Mouse (Mus musculus) layer of hippocampus, adult 8-10 months (tissue): ENCODE results near the gene Wbp1l. TPM values are rescaled to one million over a fixed set of nuclear protein-coding genes. Genes with fewer than 3 reads are reported as not detected.

Experiments used
- DNase-seq, 2 experiments: peaks; one replicate each; pipeline ENCODE4 v3.0.0; 2022; ENCODE audit warnings: low spot score in 2 of 2
- total RNA-seq, 4 experiments: library from RNA; stranded (reverse); gene quantifications; 2 replicates each; pipeline ENCODE4 v1.2.4; 2022

Gene Wbp1l
- total RNA-seq, 4 experiments from 2014 or later, result 40.2 to 43.3 (median 41.6) TPM

DNA sequence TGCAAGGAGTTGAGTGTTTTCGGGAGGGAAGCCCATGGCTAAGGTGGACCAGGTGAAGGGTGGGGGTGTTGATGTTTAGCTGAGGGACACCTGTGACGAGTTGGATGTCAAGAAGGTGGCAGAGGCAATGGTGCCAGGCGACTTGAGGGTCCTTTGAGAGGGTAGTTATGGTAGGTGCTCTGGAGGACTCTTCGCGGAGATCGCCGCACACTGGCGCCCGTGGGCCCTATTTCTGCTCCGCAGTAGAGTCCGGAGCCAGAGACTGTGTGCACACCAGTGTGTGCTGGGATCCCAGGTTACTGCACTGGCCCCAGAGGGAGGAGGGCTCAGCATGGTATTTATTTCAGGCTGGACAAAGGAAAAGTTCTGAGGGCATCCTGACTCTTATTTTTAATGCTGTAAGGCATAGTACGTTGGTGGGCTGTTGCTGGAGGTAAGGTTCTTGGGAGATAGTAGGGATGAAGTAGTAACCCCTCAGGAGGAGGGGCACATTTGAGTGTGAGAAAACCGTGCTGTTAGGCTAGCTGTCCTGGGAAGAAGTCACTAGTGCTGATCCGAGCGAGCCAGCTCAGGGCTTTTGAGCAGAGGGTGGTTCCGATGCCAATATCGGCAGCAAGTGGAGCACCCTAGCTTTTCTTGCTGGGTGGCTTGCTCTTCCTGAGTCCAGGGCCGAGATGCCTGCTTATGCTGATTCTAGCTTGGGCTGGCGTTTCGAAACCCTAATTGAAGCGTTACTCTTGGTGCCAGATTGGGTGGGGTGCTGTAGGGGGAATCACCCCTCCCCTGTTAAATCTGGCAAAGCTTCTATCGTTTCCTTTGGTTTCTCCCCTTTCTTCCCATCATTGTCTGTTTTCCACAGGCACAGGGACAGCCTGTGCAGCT, 732 bp downstream of the Wbp1l start:
- peak in 1 of 2 experiments; percentile 17 for DNase-seq

DNA sequence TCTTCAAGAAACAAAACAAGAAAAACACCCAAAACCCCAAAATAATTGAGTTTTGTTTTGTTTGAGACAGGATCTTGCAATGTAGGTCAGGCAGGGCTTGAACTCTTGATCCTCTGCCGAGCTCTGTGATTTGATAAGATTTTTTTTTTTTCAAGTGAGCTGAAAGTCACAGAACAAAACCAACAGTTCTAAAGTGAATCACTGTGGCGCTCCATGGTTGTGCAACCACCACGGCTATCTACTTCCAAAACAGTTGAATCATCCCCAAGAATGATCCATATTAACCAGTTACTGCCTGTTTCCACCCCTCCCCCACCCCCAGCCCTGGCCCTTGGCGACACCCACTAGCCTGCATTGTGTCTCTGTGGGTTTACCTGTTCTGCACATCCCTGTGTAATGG, 1.5 kb downstream of the Wbp1l start:
- no peak for DNase-seq

DNA sequence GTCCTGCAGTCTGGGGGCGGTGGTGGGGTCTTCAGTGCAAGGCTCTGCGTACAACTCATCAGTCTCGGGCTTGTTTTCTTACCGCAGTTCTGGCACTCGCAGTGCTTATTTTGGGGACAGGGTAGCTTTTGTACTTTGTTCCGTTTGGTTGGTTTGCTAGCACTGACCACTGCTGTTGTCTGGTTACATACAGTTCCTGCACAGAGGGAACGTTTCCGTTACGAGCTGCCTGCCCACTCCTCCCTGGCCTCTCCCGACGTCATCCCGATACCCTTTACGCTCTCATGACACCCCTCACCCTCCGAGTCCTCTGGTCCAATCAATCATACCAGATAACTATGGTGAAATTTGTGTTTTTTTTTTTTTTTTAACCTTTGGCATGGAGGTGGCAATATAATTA, 2.6 kb downstream of the Wbp1l start:
- no peak for DNase-seq

- no peak for DNase-seq
Observed at GRCm38 (mm10) chr19:46602406-46602805, 3.5 kb downstream of the Wbp1l start.

DNA sequence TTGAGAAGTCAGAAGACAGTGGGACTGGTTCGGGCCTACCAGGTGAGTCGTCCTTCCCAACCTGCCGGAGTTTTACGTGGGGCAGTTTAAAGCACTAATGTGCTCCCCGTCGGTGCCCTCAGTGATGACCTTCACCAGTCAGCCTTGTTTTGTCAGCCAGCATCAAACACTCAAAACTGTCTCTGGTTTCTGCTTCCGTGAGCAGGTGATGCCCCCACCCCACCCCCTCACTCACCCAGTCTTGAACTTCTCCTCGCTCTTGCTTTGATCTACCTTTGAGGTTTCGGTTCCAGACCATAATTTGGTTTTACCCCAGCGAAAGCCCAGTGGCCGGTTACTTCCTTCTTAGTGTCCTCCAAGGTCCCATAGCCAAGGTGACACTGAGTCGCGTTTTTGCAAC, 7.8 kb downstream of the Wbp1l start:
- DNase-seq, result no peak

DNA sequence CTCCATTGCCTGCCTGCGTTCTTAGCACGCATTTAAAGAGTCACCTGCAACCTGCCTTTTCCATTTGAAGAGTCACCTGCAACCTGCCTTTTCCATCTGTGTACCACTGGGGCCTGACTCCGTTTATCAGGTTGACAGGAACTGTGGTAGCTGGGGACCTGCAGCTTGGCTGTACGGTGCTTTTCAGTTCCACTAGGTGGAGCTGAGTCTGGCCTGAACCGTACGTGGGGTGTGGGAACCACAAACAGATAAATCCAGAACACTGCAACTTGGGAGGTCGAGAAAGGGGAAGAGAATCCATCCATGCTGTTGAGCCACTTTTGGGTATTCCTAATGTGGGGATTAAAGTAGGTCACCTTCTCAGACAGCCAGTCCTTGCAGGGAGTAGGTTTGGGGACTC, 8.5 kb downstream of the Wbp1l start:
- DNase-seq, result no peak

- DNase-seq, result no peak
Observed at GRCm38 (mm10) chr19:46608158-46608557, 9.3 kb downstream of the Wbp1l start.

DNA sequence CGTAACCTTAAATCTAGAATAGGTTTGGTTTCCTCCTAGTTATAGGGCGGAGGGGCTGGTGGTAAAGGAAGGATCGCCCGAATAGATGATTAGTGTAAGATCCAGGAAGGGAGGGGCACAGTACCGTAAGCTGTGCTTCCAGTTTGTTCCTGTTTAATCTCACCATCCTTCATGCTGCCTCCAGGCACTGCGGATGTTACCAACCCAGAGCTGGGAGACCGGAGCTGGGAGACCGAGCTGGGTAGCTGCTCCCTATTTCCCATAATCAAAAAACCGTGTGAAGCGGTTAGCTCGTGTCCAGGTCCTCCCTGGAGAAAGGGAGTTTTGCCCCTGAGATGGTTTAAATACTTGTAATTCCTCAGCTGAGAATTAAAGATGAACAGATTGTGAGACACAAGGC, 17.5 kb downstream of the Wbp1l start:
- DNase-seq, result no peak

- DNase-seq, result no peak
Observed at GRCm38 (mm10) chr19:46617361-46617760, 18.5 kb downstream of the Wbp1l start.

- DNase-seq, result no peak
Observed at GRCm38 (mm10) chr19:46618322-46618721, 19.4 kb downstream of the Wbp1l start.

GRCm38 (mm10) chr19:46619001-46619400, 20.1 kb downstream of the Wbp1l start:
- DNase-seq, result no peak

GRCm38 (mm10) chr19:46619518-46619917, 20.6 kb downstream of the Wbp1l start:
- no peak for DNase-seq

- DNase-seq, result no peak
Observed at GRCm38 (mm10) chr19:46620016-46620808, 21.3 kb downstream of the Wbp1l start.

- DNase-seq, result no peak
Observed at GRCm38 (mm10) chr19:46621236-46622183, 22.6 kb downstream of the Wbp1l start.

GRCm38 (mm10) chr19:46622659-46623193, 23.8 kb downstream of the Wbp1l start:
- DNase-seq, result no peak

DNA sequence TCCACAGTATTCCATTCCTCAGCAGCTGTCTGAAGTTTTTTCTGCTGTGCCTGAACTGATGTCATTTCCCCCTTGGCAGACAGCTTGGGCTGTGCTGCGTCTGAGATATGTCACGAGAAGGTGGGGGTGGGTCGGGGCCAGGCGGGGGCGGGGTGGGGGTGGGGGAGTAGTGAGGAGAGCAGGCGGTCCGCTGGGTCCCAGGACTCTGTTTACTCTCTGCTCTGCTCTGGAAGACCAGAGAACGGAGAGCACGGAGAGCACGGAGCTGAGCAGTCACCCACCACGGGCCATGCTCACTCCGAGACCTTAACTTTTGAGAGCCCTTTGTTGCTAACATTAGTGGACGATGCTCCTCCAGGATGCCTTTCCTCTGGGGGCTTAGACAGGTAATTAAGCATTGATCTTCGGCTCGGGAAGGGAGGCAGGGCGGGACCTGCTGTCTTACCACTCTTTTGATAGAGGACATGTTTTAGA, 24.3 kb downstream of the Wbp1l start:
- no peak for DNase-seq

DNA sequence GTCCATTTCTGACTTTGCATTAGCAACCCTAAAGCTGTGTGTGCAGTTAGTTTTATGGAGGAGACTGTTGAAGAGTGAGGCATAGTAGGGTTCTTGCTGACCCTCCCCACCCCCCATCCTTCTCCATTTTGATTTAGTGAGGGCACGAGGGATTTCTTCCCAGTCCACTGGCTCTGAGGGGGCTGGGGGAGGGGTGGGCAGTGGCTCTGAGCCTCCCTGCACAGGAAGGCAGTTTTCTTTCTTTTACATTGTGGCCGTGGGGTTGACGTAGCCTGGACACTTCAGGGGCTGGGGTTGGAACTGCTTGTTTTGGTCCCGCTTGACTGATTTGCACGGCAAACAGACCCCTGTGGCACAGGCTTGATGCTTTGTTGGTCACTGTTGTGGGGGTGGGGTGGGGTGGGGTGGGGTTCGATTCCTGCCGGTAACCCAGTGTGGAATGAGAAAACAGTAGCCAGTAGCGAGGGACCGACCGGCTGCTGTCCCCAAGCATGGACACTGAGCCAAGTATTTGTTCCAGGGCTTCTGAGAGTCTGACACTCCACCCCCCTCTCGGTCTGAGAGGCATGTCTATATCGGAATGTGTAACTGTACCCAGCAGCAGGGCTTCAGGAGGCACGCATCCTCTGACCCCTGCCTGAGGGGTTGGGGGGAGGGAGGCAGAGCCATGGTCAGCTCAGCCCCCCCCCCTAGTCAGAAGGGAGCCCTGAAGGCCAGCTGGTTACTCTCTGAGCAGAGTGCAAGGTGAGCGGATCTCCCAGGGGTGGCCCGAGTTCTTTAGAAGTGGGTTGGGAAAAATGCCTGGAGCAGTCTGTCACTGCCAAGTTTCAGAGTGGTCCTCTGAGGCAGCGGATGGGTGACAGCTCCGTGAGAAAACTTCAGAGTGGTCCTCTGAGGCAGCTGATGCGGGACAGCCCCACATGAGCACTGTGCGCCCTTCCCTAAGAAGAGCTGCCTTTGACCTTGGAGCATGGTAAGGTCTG, 25.2 kb downstream of the Wbp1l start:
- no peak for DNase-seq

DNA sequence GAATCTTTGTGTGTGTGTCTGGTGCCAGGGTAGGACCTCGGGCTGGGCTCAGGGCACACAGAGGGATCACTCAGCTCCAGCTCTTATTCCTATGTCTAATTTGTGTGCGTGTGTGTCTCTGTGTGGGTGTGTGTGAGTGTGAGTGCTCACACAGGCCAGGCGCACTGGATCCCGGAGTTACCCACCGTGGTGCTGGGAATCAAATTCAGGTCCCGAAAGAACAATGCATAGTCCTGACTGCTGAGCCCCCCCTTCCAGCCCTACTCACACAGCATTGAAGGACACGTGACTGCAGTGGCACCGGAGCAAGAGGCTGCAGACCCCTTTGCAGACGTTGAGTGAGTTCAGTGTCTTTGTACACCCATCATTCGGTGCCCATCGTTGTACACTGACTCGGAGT, 26.1 kb downstream of the Wbp1l start:
- DNase-seq, result no peak

GRCm38 (mm10) chr19:46625519-46625918, 26.6 kb downstream of the Wbp1l start:
- DNase-seq, result no peak

DNA sequence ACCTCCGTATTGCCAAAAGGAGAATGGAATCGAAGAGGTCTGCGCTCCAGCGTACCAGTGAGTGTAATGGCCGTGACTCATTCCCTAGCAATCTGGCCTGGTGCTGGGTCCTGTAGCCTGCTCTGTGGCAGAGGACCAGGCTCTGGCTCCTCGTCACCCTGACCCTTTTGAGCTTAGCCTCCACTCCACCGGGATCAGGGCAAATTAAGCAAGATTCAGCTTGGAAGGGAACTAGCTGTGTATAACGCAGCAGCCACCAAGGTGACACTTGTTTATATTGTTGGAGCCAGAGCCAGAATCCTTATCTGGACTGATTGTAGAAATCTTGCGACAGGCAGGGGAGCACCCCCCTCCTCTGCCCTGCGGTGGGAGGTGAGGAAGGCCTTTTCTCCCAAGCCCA, 29.5 kb downstream of the Wbp1l start:
- DNase-seq, result no peak
